Mouse (Mus musculus): ENCODE measurements around the gene Gatad2b.

DNA sequence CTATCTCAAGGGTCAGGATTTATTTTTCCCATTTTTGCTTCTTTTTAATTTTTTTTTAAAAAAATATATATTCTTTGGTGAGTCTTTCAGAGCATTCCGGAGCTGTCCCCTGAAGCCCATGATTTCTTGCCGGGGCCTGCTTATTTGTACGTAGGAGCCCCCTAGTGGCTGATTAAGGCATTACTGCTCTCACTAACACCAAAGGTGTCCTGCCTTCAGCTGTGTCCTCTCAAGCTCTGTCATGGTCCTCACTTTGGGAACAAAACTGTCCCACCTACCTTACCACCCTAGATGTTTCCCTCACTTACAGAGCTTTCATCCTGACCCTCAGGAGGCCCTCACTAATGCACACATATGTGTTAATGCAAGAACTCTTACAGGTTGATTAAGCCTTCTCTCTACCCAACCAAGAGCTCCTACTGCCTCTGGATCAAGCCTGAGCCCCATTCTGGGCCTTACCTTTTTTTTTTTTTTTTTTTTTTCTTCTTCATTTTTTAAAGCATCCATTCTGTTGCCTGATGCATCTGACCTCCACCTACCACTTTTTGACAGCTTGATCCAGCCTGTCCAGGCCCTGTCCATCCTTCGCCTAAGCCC is 80.6 kb downstream of the Gatad2b start:
- peak; percentile 51; the same call in 1 of the 2 replicates for TF ChIP-seq CTCF (IDR thresholded peaks at IDR 0.05; ENCODE audit: low read depth, low read length)
- TF ChIP-seq POLR2A (IDR thresholded peaks at IDR 0.05; ENCODE audit: extremely low read depth, insufficient read depth, low read length) = no peak
